Mouse (Mus musculus) heart, postnatal 0 days (tissue): Measurements from ENCODE around the gene Col13a1. TPM values are rescaled to one million over a fixed set of nuclear protein-coding genes. Genes with fewer than 3 reads are reported as not detected.

Source experiments
- ATAC-seq: fragments of 200-750 bp; cut with Nextera tagmentation; 2 replicates; pipeline ENCODE4 v1.8.0; 2017; ENCODE audit warnings: low read depth, moderate number of reproducible peaks, moderate library complexity; ENCODE audit not compliant: insufficient read depth
- DNase-seq: peaks from one replicate; pipeline ENCODE4 v3.0.0-alpha.2; 2016; ENCODE audit warnings: low spot score
- H3K27ac ChIP-seq: fragments of 300-500 bp; sonication (generic); 2 replicates; pipeline ENCODE4 v1.5.1; 2014; ENCODE audit warnings: low read depth, mild to moderate bottlenecking
- H3K27me3 ChIP-seq: fragments of 300-500 bp; sonication (generic); 2 replicates; pipeline ENCODE4 v1.6.1; 2014; ENCODE audit warnings: low read length, mixed read lengths; ENCODE audit not compliant: control insufficient read depth, insufficient read depth
- H3K36me3 ChIP-seq: fragments of 300-500 bp; sonication (generic); replicated peaks from 2 replicates; pipeline ENCODE4 v1.6.1; 2014; ENCODE audit warnings: low read length, mixed read lengths; ENCODE audit not compliant: control insufficient read depth, insufficient read depth
- H3K4me1 ChIP-seq: fragments of 300-500 bp; sonication (generic); 2 replicates; pipeline ENCODE4 v1.6.1; 2014; ENCODE audit warnings: antibody characterized with exemption; ENCODE audit not compliant: control insufficient read depth, insufficient read depth
- H3K4me2 ChIP-seq: fragments of 300-500 bp; sonication (generic); 2 replicates; pipeline ENCODE4 v1.6.1; 2014; ENCODE audit warnings: low read depth, mild to moderate bottlenecking, low read length, moderate library complexity
- H3K4me3 ChIP-seq: fragments of 300-500 bp; sonication (generic); 2 replicates; pipeline ENCODE4 v1.5.1; 2014; ENCODE audit warnings: low read depth, low read length
- H3K9ac ChIP-seq: fragments of 300-500 bp; sonication (generic); replicated peaks from 2 replicates; pipeline ENCODE4 v1.6.1; 2014; ENCODE audit warnings: low read depth, low read length, mixed read lengths
- H3K9me3 ChIP-seq: fragments of 300-500 bp; sonication (generic); replicated peaks from 2 replicates; pipeline ENCODE4 v1.6.1; 2016; ENCODE audit warnings: low read length; ENCODE audit not compliant: control insufficient read depth
- CTCF ChIP-seq: IDR thresholded peaks from 2 replicates; pipeline ENCODE4 v1.5.1; 2016; ENCODE audit warnings: antibody characterized with exemption, control low read depth, low read depth
- EP300 ChIP-seq: IDR thresholded peaks from 2 replicates; pipeline ENCODE4 v1.6.1; 2016; ENCODE audit warnings: antibody characterized with exemption, low read depth
- WGBS: fragments of 180-500 bp; shearing (Covaris S2); extraction: QIAGEN DNeasy Blood & Tissue Kit; methylation state at CpG from one replicate; pipeline ENCODE4 v1.1.7; 2014; 5-methylcytosine and 5-hydroxymethylcytosine counted together
- polyA plus RNA-seq: library from polyadenylated mRNA; unstranded; fragments of >200 nt; fragmentation: Nextera tagmentation; extraction: Ambion mirVana; gene quantifications from 2 replicates; pipeline ENCODE4 v1.2.1, GENCODE M21; 2015
- total RNA-seq: library from RNA; depleted of rRNA; stranded (reverse); fragments of >200 nt; gene quantifications from 2 replicates; pipeline ENCODE4 v1.2.3, GENCODE M21; 2014; ENCODE audit warnings: low replicate concordance

Col13a1 gene
- total and polyA plus RNA-seq, 2 experiments from 2014 or later = 2.3 to 6.5 TPM

DNA sequence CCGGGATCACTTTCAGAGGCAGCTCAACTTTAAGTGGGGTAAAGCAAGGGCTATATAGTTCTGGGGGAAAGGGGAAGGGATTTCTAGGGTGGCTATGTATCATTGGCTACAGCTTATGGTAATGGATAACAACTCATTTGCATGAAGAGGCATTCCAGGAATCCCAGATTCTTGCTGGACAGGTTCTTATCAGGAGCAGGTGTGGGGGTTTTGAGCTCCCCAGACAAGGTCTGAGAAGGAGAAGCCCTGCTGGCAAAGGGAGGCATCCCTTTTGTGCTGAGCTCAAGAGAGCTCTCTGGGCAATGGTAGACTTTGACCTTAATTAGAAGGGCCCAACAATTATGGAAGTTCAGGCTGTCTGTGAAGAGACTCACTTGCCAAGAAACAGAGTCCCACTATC lies 21.3 kb upstream of the Col13a1 start:
- 82% methylated on average over 1 of the region's 1 CpGs for WGBS

GRCm38 (mm10) chr10:61999766-62000165 lies 20.9 kb upstream of the Col13a1 start:
- Histone ChIP-seq H3K4me2 (no peak overlapping the region), H3K4me3 (no peak overlapping the region), H3K9ac (no peak overlapping the region), H3K4me1 (no peaks in the 10 kb centered on the region), H3K36me3 (no peaks in the 10 kb centered on the region), H3K9me3 (no peaks in the 10 kb centered on the region), H3K27me3 (no peaks in the 10 kb centered on the region), H3K27ac (no peak overlapping the region)
- ATAC-seq = no peak
- no peak for DNase-seq
- no peak for TF ChIP-seq CTCF
- 74% methylated on average over 1 of the region's 1 CpGs for WGBS

More for the DNA sequence above, 21.3 kb upstream of the Col13a1 start:
- Histone ChIP-seq H3K4me3 (no peak overlapping the region), H3K4me1 (no peaks in the 10 kb centered on the region), H3K9ac (no peak overlapping the region), H3K36me3 (no peaks in the 10 kb centered on the region), H3K9me3 (no peaks in the 10 kb centered on the region), H3K4me2 (no peak overlapping the region), H3K27me3 (no peaks in the 10 kb centered on the region), H3K27ac (no peak overlapping the region)
- TF ChIP-seq EP300 (no peak), CTCF (no peak)
- DNase-seq = no peak
- ATAC-seq = no peak

GRCm38 (mm10) chr10:61991481-61992424 lies 12.8 kb upstream of the Col13a1 start:
- Histone ChIP-seq H3K4me1 (no peaks in the 10 kb centered on the region), H3K27me3 (no peaks in the 10 kb centered on the region), H3K4me2 (no peak overlapping the region), H3K9ac (no peak overlapping the region), H3K4me3 (no peak overlapping the region), H3K36me3 (no peaks in the 10 kb centered on the region), H3K27ac (no peak overlapping the region), H3K9me3 (no peaks in the 10 kb centered on the region)
- no peak for ATAC-seq
- TF ChIP-seq CTCF = peak; percentile 23; the same call in 1 of the 2 replicates
- no peak for TF ChIP-seq EP300
- DNase-seq = no peak
- 22% methylated on average over 11 of the region's 11 CpGs for WGBS

GRCm38 (mm10) chr10:61980424-61980823 lies 1.5 kb upstream of the Col13a1 start:
- no peak overlapping the region for H3K9ac ChIP-seq
- peaks cover 45% of the 10 kb centered on the region for H3K27me3 ChIP-seq
- peaks cover 8% of the 10 kb centered on the region; the same call in 1 of the 2 replicates for H3K4me1 ChIP-seq
- H3K4me2 ChIP-seq = no peak overlapping the region
- H3K4me3 ChIP-seq = no peak overlapping the region
- WGBS = 4% methylated on average over 7 of the region's 7 CpGs
- ATAC-seq = peak; percentile 56; the same call in 1 of the 2 replicates
- peak; percentile 84 for DNase-seq
- no peak overlapping the region for H3K27ac ChIP-seq
- no peaks in the 10 kb centered on the region for H3K36me3 ChIP-seq
- TF ChIP-seq CTCF (peak; percentile 95), EP300 (no peak)
- H3K9me3 ChIP-seq = peaks cover 10% of the 10 kb centered on the region; the same call in 1 of the 2 replicates

GRCm38 (mm10) chr10:61978112-61978865 lies 619 bp downstream of the Col13a1 start:
- Histone ChIP-seq H3K4me2 (peak overlapping the region; percentile 94), H3K27ac (no peak overlapping the region), H3K9ac (peak overlapping the region; percentile 48), H3K4me3 (peak overlapping the region; percentile 59), H3K27me3 (peaks cover 45% of the 10 kb centered on the region), H3K4me1 (peaks cover 8% of the 10 kb centered on the region; the same call in 1 of the 2 replicates), H3K36me3 (no peaks in the 10 kb centered on the region), H3K9me3 (peaks cover 5% of the 10 kb centered on the region; the same call in 1 of the 2 replicates)
- ATAC-seq = peak; percentile 52
- TF ChIP-seq EP300 (no peak), CTCF (no peak)
- WGBS = 1% methylated on average over 64 of the region's 65 CpGs
- DNase-seq = peak; percentile 42
